Mouse (Mus musculus) adrenal gland, adult 2 months (tissue): Measurements from ENCODE around the gene Gm5799. TPM values are rescaled to one million over a fixed set of nuclear protein-coding genes. Genes with fewer than 3 reads are reported as not detected.
"Not testable (repeated sequence)": the region's sequence is repeated elsewhere in the genome, so short reads cannot be mapped to it uniquely, and the experiment has no call there.

Experiments used
- DNase-seq: peaks from one replicate; pipeline ENCODE4 v3.0.0; 2021
- long read RNA-seq: library from polyadenylated mRNA; stranded (forward); transcript quantifications from one replicate; pipeline ENCODE4 v2.0.0, GENCODE M21; 2021
- polyA plus RNA-seq: library from polyadenylated mRNA; depleted of rRNA; stranded (reverse); fragments of >200 nt; gene quantifications from 2 replicates; pipeline ENCODE4 v1.2.3, GENCODE M21; 2012; rRNA removed
- total RNA-seq, 2 experiments: library from RNA; stranded (reverse); gene quantifications; 2 replicates each; pipeline ENCODE4 v1.2.3; 2021

The Gm5799 gene
- not detected for total RNA-seq
- polyA plus RNA-seq: not detected in 2 replicates
- long read RNA-seq: 0 reads

GRCm38 (mm10) chr14:43543276-43543675 lies at the start of gene Gm5799:
Gene Gm5799, plus strand, starts transcription at chr14:43543576.
- not testable (repeated sequence) for DNase-seq

GRCm38 (mm10) chr14:43531052-43532010 lies 12.0 kb upstream of the Gm5799 start:
- DNase-seq: not testable (repeated sequence)

DNA sequence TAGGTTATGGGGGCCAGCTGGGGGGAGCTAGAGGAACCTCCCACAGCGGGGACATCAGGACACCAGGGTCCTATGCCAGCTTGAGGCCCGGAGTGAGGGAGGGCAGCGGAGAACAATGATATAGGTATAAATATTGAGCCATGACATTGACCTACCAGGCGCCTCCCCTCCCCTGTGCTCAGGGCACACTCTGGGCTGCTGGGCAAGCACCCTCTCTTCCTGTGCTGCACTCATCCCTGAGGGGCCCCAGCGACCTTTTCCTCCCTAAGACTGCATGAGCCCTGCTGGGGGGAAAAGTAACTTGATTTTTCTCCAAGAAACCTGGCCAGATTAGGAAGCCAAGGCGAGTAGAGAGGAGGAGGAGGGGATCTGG lies 11.4 kb upstream of the Gm5799 start:
- DNase-seq: not testable (repeated sequence)

GRCm38 (mm10) chr14:43532387-43532786 lies 11.0 kb upstream of the Gm5799 start:
- DNase-seq: peak; percentile 36

- DNase-seq: not testable (repeated sequence)
Measured at GRCm38 (mm10) chr14:43538144-43538543, 5.2 kb upstream of the Gm5799 start.

DNA sequence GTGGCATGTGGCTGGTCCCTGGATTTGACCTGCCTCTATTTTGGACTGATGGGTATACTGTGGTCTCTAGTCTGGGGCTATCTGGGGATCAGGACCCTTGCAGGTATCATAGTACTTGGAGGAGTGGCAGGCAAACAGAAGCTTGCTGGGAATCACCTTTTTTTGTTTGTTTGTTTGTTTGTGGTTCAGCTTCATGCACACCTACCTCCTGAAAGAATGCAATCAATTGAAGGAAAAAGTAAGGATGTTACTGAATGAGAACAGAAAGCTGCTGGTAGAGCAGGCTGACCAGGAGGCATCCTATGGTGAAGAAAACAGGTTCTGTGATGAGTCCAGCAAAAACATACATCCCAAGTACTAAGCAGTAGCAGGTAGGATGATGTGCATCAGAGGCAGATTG lies 2.9 kb downstream of the Gm5799 start:
- not testable (repeated sequence) for DNase-seq

- not testable (repeated sequence) for DNase-seq
Measured at GRCm38 (mm10) chr14:43552271-43552670, 8.9 kb downstream of the Gm5799 start.

GRCm38 (mm10) chr14:43577969-43578368 lies 34.6 kb downstream of the Gm5799 start:
- not testable (repeated sequence) for DNase-seq

DNA sequence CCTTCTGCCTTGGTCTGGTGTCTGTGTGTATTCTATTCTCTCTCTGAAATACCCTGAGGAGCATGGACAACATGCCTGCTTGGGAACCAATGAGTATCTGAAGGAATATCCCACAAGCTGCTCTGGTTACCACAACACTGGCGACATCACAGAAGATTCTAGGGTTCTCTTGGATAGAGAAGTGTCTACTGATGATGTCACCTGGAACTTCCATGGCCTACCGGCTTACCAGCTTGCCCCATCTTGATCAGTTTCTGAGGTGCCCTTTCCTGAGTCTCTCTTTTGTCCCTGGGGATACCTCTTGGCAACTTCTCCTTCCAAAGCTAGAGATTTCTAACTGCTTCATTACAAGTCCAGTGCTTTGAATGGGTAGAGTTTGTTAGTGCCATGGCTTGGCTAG lies 35.7 kb downstream of the Gm5799 start, which contains the start of gene Gm17654:
Gene Gm17654 (minus strand): TSS at position 101 of the 400 bp plus-strand sequence.
- not testable (repeated sequence) for DNase-seq

Other genes starting within 250 kb of the Gm5799 start
- not detected for gene Gm8127, start 249.7 kb upstream of the Gm5799 start, total RNA-seq
- not detected in 2 replicates for gene Gm8127, start 249.7 kb upstream of the Gm5799 start, polyA plus RNA-seq
- gene 1700001F09Rik, start 195.8 kb upstream of the Gm5799 start, total RNA-seq: not detected
- gene 1700001F09Rik, start 195.8 kb upstream of the Gm5799 start, polyA plus RNA-seq: not detected in 2 replicates
- gene Gm8138, start 127.2 kb upstream of the Gm5799 start, total RNA-seq: not detected
- not detected in 2 replicates for gene Gm8138, start 127.2 kb upstream of the Gm5799 start, polyA plus RNA-seq
- gene Gm17654, start 35.6 kb downstream of the Gm5799 start, total RNA-seq: not detected
- not detected in 2 replicates for gene Gm17654, start 35.6 kb downstream of the Gm5799 start, polyA plus RNA-seq
- not detected for gene Gm10375, start 64.4 kb downstream of the Gm5799 start, total RNA-seq
- gene Gm10375, start 64.4 kb downstream of the Gm5799 start, polyA plus RNA-seq: not detected in 2 replicates
- not detected for gene Gm8165, start 133.6 kb downstream of the Gm5799 start, total RNA-seq
- not detected in 2 replicates for gene Gm8165, start 133.6 kb downstream of the Gm5799 start, polyA plus RNA-seq
- gene Gm7324, start 154.3 kb downstream of the Gm5799 start, total RNA-seq: 1 to 10 TPM in 1 of 2 experiments, under 1 TPM in 1; 0.75 to 1.9 TPM
- not detected in 2 replicates for gene Gm7324, start 154.3 kb downstream of the Gm5799 start, polyA plus RNA-seq
- gene Gm16506, start 183.9 kb downstream of the Gm5799 start, total RNA-seq: not detected
- gene Gm16506, start 183.9 kb downstream of the Gm5799 start, polyA plus RNA-seq: not detected in 2 replicates
- not detected for gene Gm6526, start 204.3 kb downstream of the Gm5799 start, total RNA-seq
- gene Gm6526, start 204.3 kb downstream of the Gm5799 start, polyA plus RNA-seq: not detected in 2 replicates
- not detected for gene Gm8180, start 241.2 kb downstream of the Gm5799 start, total RNA-seq
- gene Gm8180, start 241.2 kb downstream of the Gm5799 start, polyA plus RNA-seq: not detected in 2 replicates